Mouse (Mus musculus) left cerebral cortex, postnatal 10 days (tissue): ENCODE data around the gene Wbp2nl. TPM values are rescaled to one million over a fixed set of nuclear protein-coding genes. Genes with fewer than 3 reads are reported as not detected.
A peak's percentile ranks its signal among the peaks of the same experiment; 100 is the strongest.

Source experiments
- DNase-seq, 2 experiments: peaks; one replicate each; pipeline ENCODE4 v3.0.0; 2021 to 2022; ENCODE audit warnings: low spot score in 2 of 2, mixed read lengths in 1 of 2; ENCODE audit errors: extremely low spot score in 1 of 2
- intact Hi-C: fragments of 180-260 bp; cut with DNase I; formaldehyde crosslinking; loops from one replicate; pipeline ENCODE4 v1.15.1; 2025
- total RNA-seq, 2 experiments: library from RNA; stranded (reverse); gene quantifications; 2 replicates each; pipeline ENCODE4 v1.2.3; 2021

Gene Wbp2nl
- not detected for total RNA-seq

- intact Hi-C loops = no loop called here
Observed at GRCm38 (mm10) chr15:82298764-82299561, at the start of gene Wbp2nl. Gene Wbp2nl (plus strand): TSS chr15:82298954.

GRCm38 (mm10) chr15:82251579-82251978 is 47.2 kb upstream of the Wbp2nl start:
- no peak for DNase-seq
- intact Hi-C loops = no loop called here

More at GRCm38 (mm10) chr15:82298764-82299561, at the start of gene Wbp2nl:
- DNase-seq = no peak

GRCm38 (mm10) chr15:82252097-82252496 is 46.7 kb upstream of the Wbp2nl start, which contains the start of gene 1500009C09Rik:
Gene 1500009C09Rik (plus strand): TSS chr15:82252397.
- intact Hi-C loops = no loop called here

GRCm38 (mm10) chr15:82255248-82255647 is 43.5 kb upstream of the Wbp2nl start:
- DNase-seq = no peak
- intact Hi-C loops = no loop called here

More at GRCm38 (mm10) chr15:82252097-82252496, 46.7 kb upstream of the Wbp2nl start, which contains the start of gene 1500009C09Rik:
- DNase-seq = no peak

- intact Hi-C loops = no loop called here
- peak; percentile 75 to 92 for DNase-seq
Observed at GRCm38 (mm10) chr15:82255944-82256383, 42.8 kb upstream of the Wbp2nl start.

- DNase-seq = peak; percentile 51 to 81
- intact Hi-C loops = no loop called here
Observed at GRCm38 (mm10) chr15:82259510-82259909, 39.2 kb upstream of the Wbp2nl start.

GRCm38 (mm10) chr15:82266356-82266755 is 32.4 kb upstream of the Wbp2nl start:
- peak; percentile 64 to 67 for DNase-seq
- intact Hi-C loops = loop anchor here (5.0 kb wide), 1 partner anchor 151 kb away; no protein-coding TSS in a partner anchor

GRCm38 (mm10) chr15:82268185-82268584 is 30.6 kb upstream of the Wbp2nl start:
- intact Hi-C loops = loop anchor here (5.0 kb wide), 1 partner anchor 149 kb away; no protein-coding TSS in a partner anchor
- peak in 1 of 2 experiments; percentile 80 for DNase-seq

- intact Hi-C loops = loop anchor here (5.0 kb wide), 1 partner anchor 149 kb away; no protein-coding TSS in a partner anchor
- DNase-seq = no peak
Observed at GRCm38 (mm10) chr15:82268783-82269182, 30.0 kb upstream of the Wbp2nl start.

- DNase-seq = peak in 1 of 2 experiments; percentile 85
- intact Hi-C loops = loop anchor here (10.0 kb wide), 1 partner anchor 864 kb away; no protein-coding TSS in a partner anchor
Observed at GRCm38 (mm10) chr15:82271201-82271600, 27.6 kb upstream of the Wbp2nl start.

- no peak for DNase-seq
- intact Hi-C loops = loop anchor here (10.0 kb wide), 1 partner anchor 863 kb away; no protein-coding TSS in a partner anchor
Observed at GRCm38 (mm10) chr15:82272295-82272694, 26.5 kb upstream of the Wbp2nl start.

GRCm38 (mm10) chr15:82274593-82274926 is 24.2 kb upstream of the Wbp2nl start, which contains the start of gene Sept3:
Gene Sept3 (plus strand): TSS chr15:82274893.
- intact Hi-C loops = loop anchor here (10.0 kb wide), 1 partner anchor 860 kb away; no protein-coding TSS in a partner anchor
- no peak for DNase-seq

GRCm38 (mm10) chr15:82274927-82275901 is 23.5 kb upstream of the Wbp2nl start:
- DNase-seq = peak; percentile 58 to 85
- intact Hi-C loops = loop anchor here (10.0 kb wide), 1 partner anchor 860 kb away; no protein-coding TSS in a partner anchor

GRCm38 (mm10) chr15:82277591-82277990 is 21.2 kb upstream of the Wbp2nl start:
- DNase-seq = no peak
- intact Hi-C loops = loop anchor here (10.0 kb wide), 1 partner anchor 857 kb away; no protein-coding TSS in a partner anchor

GRCm38 (mm10) chr15:82280638-82281037 is 18.1 kb upstream of the Wbp2nl start:
- DNase-seq = no peak
- intact Hi-C loops = no loop called here

- DNase-seq = no peak
- intact Hi-C loops = no loop called here
Observed at GRCm38 (mm10) chr15:82286157-82286556, 12.6 kb upstream of the Wbp2nl start.

- intact Hi-C loops = no loop called here
- DNase-seq = no peak
Observed at GRCm38 (mm10) chr15:82290252-82290651, 8.5 kb upstream of the Wbp2nl start.

GRCm38 (mm10) chr15:82292851-82293250 is 5.9 kb upstream of the Wbp2nl start:
- no peak for DNase-seq
- intact Hi-C loops = no loop called here

- DNase-seq = no peak
- intact Hi-C loops = no loop called here
Observed at GRCm38 (mm10) chr15:82293271-82293711, 5.5 kb upstream of the Wbp2nl start.
